10 mouse cellular contexts compared by ENCODE assay signal in genomic region chr14:98166318-98166976, GRCm38 (mm10). TPM values are rescaled to one million over a fixed set of nuclear protein-coding genes. Genes with fewer than 3 reads are reported as not detected.
DNase-seq lines count a peak whose midpoint lies in the region; ATAC-seq and TF ChIP-seq lines count a peak whose summit lies in the region.
"Had no signal": no experiment of that assay in that cellular context is flagged by ENCODE, and none has a peak within 500 bp of the region (broad histone marks: within the 10 kb centered on the region; RNA-seq: fewer than 3 reads in every experiment).

No protein-coding gene starts in this region.

- peak overlapping the region; percentile 85 for H3K4me2 ChIP-seq in embryonic facial prominence, embryonic 12.5 days (replicated peaks)
- peak overlapping the region; percentile 69 for H3K4me2 ChIP-seq in hindbrain, postnatal 0 days (ENCODE audit: low read depth, low read length)
- peak overlapping the region; percentile 77 for H3K4me2 ChIP-seq in midbrain, embryonic 13.5 days (replicated peaks)

- TF ChIP-seq CTCF in hindbrain, postnatal 0 days (IDR thresholded peaks at IDR 0.05; ENCODE audit: low read depth): no peak

- no peak for ATAC-seq in embryonic facial prominence, embryonic 12.5 days (ENCODE audit: insufficient number of reproducible peaks, insufficient read depth, low FRiP score, low TSS enrichment)
- no peak for ATAC-seq in hindbrain, postnatal 0 days
- ATAC-seq in midbrain, embryonic 13.5 days: no peak
- no peak for ATAC-seq in granulocyte monocyte progenitor cell, adult 5-6 weeks (replicated peaks; ENCODE audit: poor library complexity, severe bottlenecking)

- no peak for DNase-seq in heart, embryonic 10.5 days (ENCODE audit: low spot score)
- no peak for DNase-seq in heart, postnatal 14 days
- peak; percentile 58 for DNase-seq in hindbrain, postnatal 0 days (ENCODE audit: low spot score)
- no peak for DNase-seq in adrenal gland, adult 18-20 months (ENCODE audit: low spot score in 2 of 2)
- no peak for DNase-seq in urinary bladder, postnatal 36 days (ENCODE audit: low spot score in 2 of 2)
- DNase-seq: thymus, postnatal 14 days had no signal

- 70% methylated on average over 10 of the region's 10 CpGs for WGBS in heart, embryonic 10.5 days
- 72% methylated on average over 10 of the region's 10 CpGs for WGBS in embryonic facial prominence, embryonic 12.5 days
- 21% methylated on average over 10 of the region's 10 CpGs for WGBS in hindbrain, postnatal 0 days
- 39% methylated on average over 10 of the region's 10 CpGs for WGBS in midbrain, embryonic 13.5 days

- H3K4me3 ChIP-seq in heart, embryonic 10.5 days: peak overlapping the region; percentile 88
- H3K4me3 ChIP-seq in embryonic facial prominence, embryonic 12.5 days: peak overlapping the region; percentile 79
- peak overlapping the region; percentile 72 for H3K4me3 ChIP-seq in hindbrain, postnatal 0 days (ENCODE audit: low read length)
- peak overlapping the region; percentile 95 for H3K4me3 ChIP-seq in midbrain, embryonic 13.5 days (replicated peaks)

- H3K4me1 ChIP-seq in heart, embryonic 10.5 days: no peaks in the 10 kb centered on the region; the same call in 1 of the 2 replicates
- no peaks in the 10 kb centered on the region for H3K4me1 ChIP-seq in embryonic facial prominence, embryonic 12.5 days
- no peaks in the 10 kb centered on the region for H3K4me1 ChIP-seq in hindbrain, postnatal 0 days (ENCODE audit: insufficient read depth, low read length)
- H3K4me1 ChIP-seq in midbrain, embryonic 13.5 days (replicated peaks): peaks cover 37% of the 10 kb centered on the region

- no peaks in the 10 kb centered on the region for H3K36me3 ChIP-seq in heart, embryonic 10.5 days
- no peaks in the 10 kb centered on the region for H3K36me3 ChIP-seq in embryonic facial prominence, embryonic 12.5 days
- H3K36me3 ChIP-seq in hindbrain, postnatal 0 days (ENCODE audit: insufficient read depth, low read length): no peaks in the 10 kb centered on the region
- H3K36me3 ChIP-seq in midbrain, embryonic 13.5 days: no peaks in the 10 kb centered on the region

- H3K9me3 ChIP-seq in heart, embryonic 10.5 days: no peaks in the 10 kb centered on the region
- H3K9me3 ChIP-seq in embryonic facial prominence, embryonic 12.5 days: no peaks in the 10 kb centered on the region
- no peaks in the 10 kb centered on the region for H3K9me3 ChIP-seq in hindbrain, postnatal 0 days (ENCODE audit: low read length)
- no peaks in the 10 kb centered on the region for H3K9me3 ChIP-seq in midbrain, embryonic 13.5 days

- H3K27me3 ChIP-seq in heart, embryonic 10.5 days (ENCODE audit: insufficient read depth, poor library complexity, severe bottlenecking): no peaks in the 10 kb centered on the region
- H3K27me3 ChIP-seq in embryonic facial prominence, embryonic 12.5 days: no peaks in the 10 kb centered on the region
- no peaks in the 10 kb centered on the region for H3K27me3 ChIP-seq in hindbrain, postnatal 0 days (ENCODE audit: insufficient read depth, low read length)
- no peaks in the 10 kb centered on the region for H3K27me3 ChIP-seq in midbrain, embryonic 13.5 days

- intact Hi-C loops in heart, postnatal 14 days (cut with DNase I): loop anchor here (5.0 kb wide), 2 partner anchors 299 to 579 kb away; no protein-coding TSS in a partner anchor

- H3K27ac ChIP-seq in heart, embryonic 10.5 days: peak overlapping the region; percentile 30; the same call in 1 of the 2 replicates
- H3K27ac ChIP-seq in embryonic facial prominence, embryonic 12.5 days: 0 out of 2 replicates have a peak overlapping the region, but pooled peaks have one; percentile 11
- H3K27ac ChIP-seq in hindbrain, postnatal 0 days: peak overlapping the region; percentile 91; the same call in 1 of the 2 replicates
- peak overlapping the region; percentile 96 for H3K27ac ChIP-seq in midbrain, embryonic 13.5 days
- H3K27ac ChIP-seq: liver, embryonic 14.5 days had no signal

- 0 out of 2 replicates have a peak overlapping the region, but pooled peaks have one; percentile 77 for H3K9ac ChIP-seq in embryonic facial prominence, embryonic 12.5 days
- peak overlapping the region; percentile 80; the same call in 1 of the 2 replicates for H3K9ac ChIP-seq in hindbrain, postnatal 0 days (replicated peaks; ENCODE audit: low read length)
- peak overlapping the region; percentile 95 for H3K9ac ChIP-seq in midbrain, embryonic 13.5 days (replicated peaks)
- H3K9ac ChIP-seq: liver, embryonic 14.5 days had no signal

RNA-seq across cellular contexts. Expression of gene Dach1, which starts 3.1 kb away (rescaled TPM):
- 3.4 and 4.0 TPM in 2 replicates for polyA plus RNA-seq in heart, embryonic 10.5 days (2016; fragmentation: Nextera tagmentation; extraction: Ambion mirVana)
- total RNA-seq in heart, postnatal 14 days (2021): 10 to 100 TPM; 13.4 to 14.3 TPM
- polyA plus RNA-seq in embryonic facial prominence, embryonic 12.5 days (2016; fragmentation: Nextera tagmentation; extraction: Ambion mirVana): 7.1 and 7.7 TPM in 2 replicates
- total RNA-seq in hindbrain, postnatal 0 days (2014; rRNA removed): 23.8 and 26.7 TPM in 2 replicates
- polyA plus RNA-seq in hindbrain, postnatal 0 days (2015; fragmentation: Nextera tagmentation; extraction: Ambion mirVana): 14.7 and 14.8 TPM in 2 replicates
- polyA plus RNA-seq in midbrain, embryonic 13.5 days (2015; fragmentation: Nextera tagmentation; extraction: Ambion mirVana): 13.6 and 14.6 TPM in 2 replicates
- 1 to 10 TPM; 2.5 to 3.0 TPM for total RNA-seq in adrenal gland, adult 18-20 months (2021)
- 12.9 and 16.9 TPM in 2 replicates for total RNA-seq in granulocyte monocyte progenitor cell, adult 5-6 weeks (2014; fragmentation: Nextera tagmentation)
- 7.1 and 9.9 TPM in 2 replicates for total RNA-seq in granulocyte monocyte progenitor cell, adult 5-6 weeks (2017)

Comparison
In these comparisons a context has a peak if more than half of its experiments do, and no peak if none do; other contexts are left out.
1. H3K27ac ChIP-seq: peak in every context shown above with its lines; median percentile 96 in midbrain, embryonic 13.5 days; 91 in hindbrain, postnatal 0 days; 30 in heart, embryonic 10.5 days; 11 in embryonic facial prominence, embryonic 12.5 days.